In genomic region chr11:106673727-106674611, GRCm38 (mm10) we compare ENCODE assay signal across 8 mouse cellular contexts.
DNase-seq lines count a peak whose midpoint lies in the region; ATAC-seq and TF ChIP-seq lines count a peak whose summit lies in the region.

No protein-coding gene starts in this region.

- H3K4me2 ChIP-seq in heart, embryonic 13.5 days = peak overlapping the region; percentile 61
- H3K4me2 ChIP-seq in intestine, embryonic 16.5 days (ENCODE audit: low read depth, low read length) = peak overlapping the region; percentile 34
- H3K4me2 ChIP-seq in midbrain, postnatal 0 days (ENCODE audit: low read depth, low read length, poor library complexity, severe bottlenecking) = no peak overlapping the region

- no peak for ATAC-seq in heart, embryonic 13.5 days (ENCODE audit: extremely low read depth, insufficient number of reproducible peaks, low FRiP score, low TSS enrichment)
- ATAC-seq in intestine, embryonic 16.5 days = peak; percentile 23
- peak; percentile 24; the same call in 1 of the 2 replicates for ATAC-seq in midbrain, postnatal 0 days (ENCODE audit: low FRiP score)
- no peak for ATAC-seq in monocyte, adult 5-6 weeks (replicated peaks; ENCODE audit: insufficient number of reproducible peaks, low FRiP score, low TSS enrichment, poor library complexity, severe bottlenecking)

- H3K4me1 ChIP-seq in heart, embryonic 13.5 days = peaks cover 73% of the 10 kb centered on the region
- peaks cover 53% of the 10 kb centered on the region for H3K4me1 ChIP-seq in embryonic facial prominence, embryonic 10.5 days
- peaks cover 23% of the 10 kb centered on the region for H3K4me1 ChIP-seq in intestine, embryonic 16.5 days (ENCODE audit: control insufficient read depth, insufficient read depth, low read length)
- 0 out of 2 replicates have a peak, but pooled peaks cover 9% of the 10 kb centered on the region for H3K4me1 ChIP-seq in midbrain, postnatal 0 days (ENCODE audit: insufficient read depth, low read length)

- H3K36me3 ChIP-seq in heart, embryonic 13.5 days = no peaks in the 10 kb centered on the region
- H3K36me3 ChIP-seq in embryonic facial prominence, embryonic 10.5 days (replicated peaks) = no peaks in the 10 kb centered on the region
- no peaks in the 10 kb centered on the region for H3K36me3 ChIP-seq in intestine, embryonic 16.5 days (ENCODE audit: control insufficient read depth, insufficient read depth, low read length)
- H3K36me3 ChIP-seq in midbrain, postnatal 0 days (ENCODE audit: insufficient read depth, low read length) = no peaks in the 10 kb centered on the region

- 55% methylated on average over 8 of the region's 8 CpGs for WGBS in heart, embryonic 13.5 days
- WGBS in embryonic facial prominence, embryonic 10.5 days = 78% methylated on average over 8 of the region's 8 CpGs
- 63% methylated on average over 8 of the region's 8 CpGs for WGBS in intestine, embryonic 16.5 days
- 71% methylated on average over 8 of the region's 8 CpGs for WGBS in midbrain, postnatal 0 days

- TF ChIP-seq CTCF in midbrain, postnatal 0 days (IDR thresholded peaks at IDR 0.05) = no peak

- peak overlapping the region; percentile 5; the same call in 1 of the 2 replicates for H3K4me3 ChIP-seq in heart, embryonic 13.5 days
- H3K4me3 ChIP-seq in embryonic facial prominence, embryonic 10.5 days = peak overlapping the region; percentile 37
- 0 out of 2 replicates have a peak overlapping the region, but pooled peaks have one; percentile 12 for H3K4me3 ChIP-seq in intestine, embryonic 16.5 days (ENCODE audit: low read length)
- H3K4me3 ChIP-seq in midbrain, postnatal 0 days (ENCODE audit: low read depth, low read length) = no peak overlapping the region

- peak overlapping the region; percentile 87 for H3K27ac ChIP-seq in heart, embryonic 13.5 days (replicated peaks)
- H3K27ac ChIP-seq in embryonic facial prominence, embryonic 10.5 days (replicated peaks) = peak overlapping the region; percentile 83; the same call in 1 of the 2 replicates
- H3K27ac ChIP-seq in intestine, embryonic 16.5 days (ENCODE audit: low read length) = peak overlapping the region; percentile 80
- peak overlapping the region; percentile 18; the same call in 1 of the 2 replicates for H3K27ac ChIP-seq in midbrain, postnatal 0 days (ENCODE audit: low read depth, low read length)

- intact Hi-C loops in heart, postnatal 36 days (cut with DNase I) = loop anchor here (1.0 kb wide), 2 partner anchors 10 to 13 kb away; no protein-coding TSS in a partner anchor

- peak overlapping the region; percentile 53 for H3K9ac ChIP-seq in heart, embryonic 13.5 days
- H3K9ac ChIP-seq in intestine, embryonic 16.5 days (ENCODE audit: low read depth, low read length) = peak overlapping the region; percentile 40; the same call in 1 of the 2 replicates
- H3K9ac ChIP-seq in midbrain, postnatal 0 days (replicated peaks; ENCODE audit: low read length, poor library complexity, severe bottlenecking) = no peak overlapping the region

- no peaks in the 10 kb centered on the region for H3K27me3 ChIP-seq in heart, embryonic 13.5 days (replicated peaks)
- no peaks in the 10 kb centered on the region for H3K27me3 ChIP-seq in embryonic facial prominence, embryonic 10.5 days (replicated peaks; ENCODE audit: low read depth, poor library complexity, severe bottlenecking)
- H3K27me3 ChIP-seq in intestine, embryonic 16.5 days (replicated peaks; ENCODE audit: control insufficient read depth, insufficient read depth, low read length) = no peaks in the 10 kb centered on the region
- H3K27me3 ChIP-seq in midbrain, postnatal 0 days (ENCODE audit: insufficient read depth, low read length) = no peaks in the 10 kb centered on the region

- no peaks in the 10 kb centered on the region for H3K9me3 ChIP-seq in heart, embryonic 13.5 days
- H3K9me3 ChIP-seq in embryonic facial prominence, embryonic 10.5 days = no peaks in the 10 kb centered on the region
- H3K9me3 ChIP-seq in intestine, embryonic 16.5 days (ENCODE audit: control insufficient read depth, low read length) = no peaks in the 10 kb centered on the region
- no peaks in the 10 kb centered on the region for H3K9me3 ChIP-seq in midbrain, postnatal 0 days (ENCODE audit: low read length)

- no peak for DNase-seq in heart, postnatal 36 days
- DNase-seq in embryonic facial prominence, embryonic 10.5 days (ENCODE audit: low spot score) = no peak
- DNase-seq in midbrain, postnatal 0 days (ENCODE audit: low spot score) = no peak
- DNase-seq in retina, embryonic 14.5 days (ENCODE audit: low spot score) = no peak
- no peak for DNase-seq in layer of hippocampus, adult 11-12 months (ENCODE audit: low spot score)

Comparison
In these comparisons a context has a peak if more than half of its experiments do, and no peak if none do; other contexts are left out.
1. ATAC-seq: peak in intestine, embryonic 16.5 days (single experiment) and midbrain, postnatal 0 days (single experiment); none in heart, embryonic 13.5 days (single experiment) and monocyte, adult 5-6 weeks (single experiment).
2. H3K27ac ChIP-seq: peak in every context shown above with its lines; median percentile 87 in heart, embryonic 13.5 days; 83 in embryonic facial prominence, embryonic 10.5 days; 80 in intestine, embryonic 16.5 days; 18 in midbrain, postnatal 0 days.